Mouse (Mus musculus): ENCODE results near the gene Ttc23. TPM values are rescaled to one million over a fixed set of nuclear protein-coding genes. Genes with fewer than 3 reads are reported as not detected.

The Ttc23 gene
- total and polyA plus RNA-seq, 3 experiments, result 0.89 to 2.5 (median 0.93) TPM

DNA sequence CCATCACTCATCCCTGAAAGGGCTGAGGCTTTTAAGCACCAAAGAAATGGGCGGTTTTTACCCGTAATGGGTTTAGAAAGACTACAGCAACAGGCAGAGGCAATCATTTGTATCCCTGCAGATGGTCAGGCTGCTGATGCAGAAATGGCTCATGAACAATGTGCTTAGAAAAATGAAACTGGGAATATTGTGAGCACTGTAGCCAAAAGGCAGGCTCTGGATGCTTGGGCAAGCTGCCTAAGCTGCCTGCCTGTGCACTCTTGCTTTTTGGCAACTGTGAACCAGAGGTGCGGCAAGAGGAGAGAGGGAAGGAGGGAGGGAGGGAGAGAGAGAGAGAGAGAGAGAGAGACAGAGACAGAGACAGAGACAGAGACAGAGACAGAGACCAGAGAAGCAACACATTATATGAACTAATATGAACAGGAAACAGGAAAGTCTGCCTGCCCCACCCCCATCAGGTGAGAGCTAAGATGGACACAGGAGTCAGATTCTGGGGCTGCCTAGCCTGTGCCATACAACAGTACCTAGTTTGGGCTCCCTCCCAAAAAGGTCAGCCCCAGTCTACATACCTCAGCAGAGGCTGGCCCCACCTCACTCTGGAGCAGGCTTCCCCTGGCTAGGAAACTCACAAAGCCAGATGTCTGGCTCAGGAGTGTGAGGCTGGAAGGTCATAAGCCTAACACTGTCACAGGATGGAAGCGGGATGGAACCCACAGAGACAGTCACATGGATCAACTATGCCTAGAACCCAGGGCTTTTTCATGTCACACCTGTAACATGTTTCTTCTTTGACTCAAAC lies 102.4 kb downstream of the Ttc23 start:
- H3K36me3 ChIP-seq (replicated peaks in 1 of 2; ENCODE audit: control insufficient read depth in 1 of 2, insufficient read depth in 1 of 2, low read length in 1 of 2), result no peaks in the 10 kb centered on the region
- H3K9me3 ChIP-seq (replicated peaks; ENCODE audit: low read length), result peaks cover under 1% of the 10 kb centered on the region
- dilution Hi-C loops (cut with MboI; ENCODE audit: extremely low pct_ligation_motif_present, extremely low pct_unique_long_range_greater_than_20kb, low sequenced_read_pairs) (no loop called here), in situ Hi-C loops (cut with MboI; ENCODE audit: low pct_ligation_motif_present, low pct_unique_long_range_greater_than_20kb, low sequenced_read_pairs) (no loop called here)
- no peaks in the 10 kb centered on the region for H3K4me1 ChIP-seq (ENCODE audit: control insufficient read depth in 1 of 2, insufficient read depth in 2 of 2)
- peaks cover 76% of the 10 kb centered on the region for H3K27me3 ChIP-seq (replicated peaks)
- no peak for DNase-seq (ENCODE audit: extremely low read depth)
- H3K79me2 ChIP-seq (replicated peaks; ENCODE audit: control insufficient read depth, extremely low read depth, insufficient read depth, poor library complexity, severe bottlenecking), result no peaks in the 10 kb centered on the region
- H3K4me3 ChIP-seq (replicated peaks in 1 of 3; ENCODE audit: low read depth in 2 of 3, low read length in 2 of 3, poor library complexity in 1 of 3), result no peak overlapping the region
- H3K27ac ChIP-seq (ENCODE audit: insufficient read depth, low read depth), result no peak overlapping the region
- TF ChIP-seq SIN3A (IDR thresholded peaks at IDR 0.05; ENCODE audit: low read length) (no peak), TCF12 (IDR thresholded peaks at IDR 0.05; ENCODE audit: low read depth, low read length) (no peak), KAT2A (IDR thresholded peaks at IDR 0.05; ENCODE audit: insufficient replicate concordance, low read length) (no peak), POLR2A (IDR thresholded peaks at IDR 0.05; ENCODE audit: low read depth, low read length) (no peak), NRF1 (IDR thresholded peaks at IDR 0.05; ENCODE audit: low read depth, low read length) (no peak), IRF4 (IDR thresholded peaks at IDR 0.05; ENCODE audit: low read depth, low read length) (no peak), USF2 (conservative IDR thresholded peaks at IDR 0.05; ENCODE audit: low read depth, low read length) (no peak), ZKSCAN1 (IDR thresholded peaks at IDR 0.05; ENCODE audit: borderline replicate concordance, low read depth, low read length) (no peak), ZMIZ1 (IDR thresholded peaks at IDR 0.05; ENCODE audit: low read depth, low read length) (no peak), MAFK (IDR thresholded peaks at IDR 0.05; ENCODE audit: insufficient replicate concordance, low read length) (no peak), MAX (IDR thresholded peaks at IDR 0.05; ENCODE audit: low read length) (no peak), CTCF (conservative IDR thresholded peaks at IDR 0.05 in 1 of 2, IDR thresholded peaks at IDR 0.05 in 1 of 2; ENCODE audit: low read depth in 2 of 2, low read length in 2 of 2) (no peak), POLR2AphosphoS2 (IDR thresholded peaks at IDR 0.05; ENCODE audit: low read depth, low read length) (no peak), MAZ (IDR thresholded peaks at IDR 0.05; ENCODE audit: low read depth, low read length) (no peak), ZNF384 (IDR thresholded peaks at IDR 0.05; ENCODE audit: low read depth, low read length) (no peak), MEF2A (IDR thresholded peaks at IDR 0.05; ENCODE audit: borderline replicate concordance, low read depth, low read length) (no peak), BHLHE40 (IDR thresholded peaks at IDR 0.05; ENCODE audit: low read depth, low read length) (no peak), CHD1 (IDR thresholded peaks at IDR 0.05; ENCODE audit: low read depth, low read length) (no peak)
- no peak overlapping the region for H3K9ac ChIP-seq (ENCODE audit: insufficient read depth, low read depth)
- no peak overlapping the region for H3K4me2 ChIP-seq (ENCODE audit: insufficient read depth, low read depth, poor library complexity, severe bottlenecking)

DNA sequence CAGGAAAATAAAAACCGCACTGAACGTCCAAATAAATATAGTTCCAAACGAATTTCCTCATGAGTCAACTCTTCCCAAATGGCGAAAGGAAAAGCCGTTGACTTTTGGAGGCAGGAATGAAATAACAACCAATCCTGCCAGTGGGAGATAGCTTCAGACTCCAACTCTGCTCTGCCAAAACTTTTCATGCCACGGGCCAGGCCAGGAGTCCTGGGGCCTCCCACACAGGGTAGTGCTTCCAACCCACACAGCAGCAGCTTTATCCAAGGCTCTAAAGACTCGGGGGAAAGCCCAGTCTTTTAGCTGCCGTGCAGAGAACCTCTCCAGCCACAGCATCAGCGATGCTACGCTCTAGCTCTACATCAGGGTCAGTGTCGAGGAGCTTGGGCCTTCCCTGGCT lies 107.4 kb downstream of the Ttc23 start:
- TF ChIP-seq POLR2A (IDR thresholded peaks at IDR 0.05; ENCODE audit: low read depth, low read length) (no peak), ZMIZ1 (IDR thresholded peaks at IDR 0.05; ENCODE audit: low read depth, low read length) (no peak), EP300 (IDR thresholded peaks at IDR 0.05; ENCODE audit: low read length) (no peak), ZKSCAN1 (IDR thresholded peaks at IDR 0.05; ENCODE audit: borderline replicate concordance, low read depth, low read length) (no peak), MYC (IDR thresholded peaks at IDR 0.05; ENCODE audit: low read depth, low read length) (no peak), MEF2A (IDR thresholded peaks at IDR 0.05; ENCODE audit: borderline replicate concordance, low read depth, low read length) (no peak), SMC3 (IDR thresholded peaks at IDR 0.05; ENCODE audit: low read depth, low read length) (no peak)
- Histone ChIP-seq H3K27ac (ENCODE audit: insufficient read depth, low read depth) (no peak overlapping the region), H3K27me3 (replicated peaks) (peaks cover 52% of the 10 kb centered on the region), H3K4me3 (replicated peaks in 1 of 3; ENCODE audit: low read depth in 2 of 3, low read length in 2 of 3, poor library complexity in 1 of 3) (no peak overlapping the region), H3K4me2 (ENCODE audit: insufficient read depth, low read depth, poor library complexity, severe bottlenecking) (no peak overlapping the region), H3K79me2 (replicated peaks; ENCODE audit: control insufficient read depth, extremely low read depth, insufficient read depth, poor library complexity, severe bottlenecking) (no peaks in the 10 kb centered on the region), H3K4me1 (ENCODE audit: control insufficient read depth in 1 of 2, insufficient read depth in 2 of 2) (no peaks in the 10 kb centered on the region), H3K9ac (ENCODE audit: insufficient read depth, low read depth) (no peak overlapping the region), H3K36me3 (replicated peaks in 1 of 2; ENCODE audit: control insufficient read depth in 1 of 2, insufficient read depth in 1 of 2, low read length in 1 of 2) (no peaks in the 10 kb centered on the region), H3K9me3 (replicated peaks; ENCODE audit: low read length) (peaks cover 10% of the 10 kb centered on the region)
- dilution Hi-C loops (cut with MboI; ENCODE audit: extremely low pct_ligation_motif_present, extremely low pct_unique_long_range_greater_than_20kb, low sequenced_read_pairs), result no loop called here
- DNase-seq (ENCODE audit: extremely low read depth), result no peak
- in situ Hi-C loops (cut with MboI; ENCODE audit: low pct_ligation_motif_present, low pct_unique_long_range_greater_than_20kb, low sequenced_read_pairs), result no loop called here

Measured in CH12.LX (cell line).